Mouse (Mus musculus): ENCODE measurements at regions not wholly inside any gene's neighbourhood (a gene's known extent, or its start where the extent isn't known, plus 50 kb on each side); places are given as distances from the start of the nearest gene placed in this dataset.

- WGBS, result 62% methylated on average over 6 of the region's 6 CpGs
- Histone ChIP-seq H3K4me3 (no peak overlapping the region), H3K9ac (ENCODE audit: low read depth, low read length) (no peak overlapping the region), H3K36me3 (ENCODE audit: control insufficient read depth, insufficient read depth, low read length) (no peaks in the 10 kb centered on the region), H3K4me1 (ENCODE audit: control insufficient read depth, insufficient read depth, low read length) (no peaks in the 10 kb centered on the region), H3K27me3 (ENCODE audit: control insufficient read depth, insufficient read depth, low read length) (no peaks in the 10 kb centered on the region), H3K79me2 (replicated peaks; ENCODE audit: control insufficient read depth, insufficient read depth, low read length) (no peaks in the 10 kb centered on the region), H3K27ac (no peak overlapping the region)
- no peak for DNase-seq
- TF ChIP-seq POLR2A (IDR thresholded peaks at IDR 0.05; ENCODE audit: insufficient read depth, low read depth, low read length), result no peak
- TF ChIP-seq EP300 (IDR thresholded peaks at IDR 0.05; ENCODE audit: insufficient read depth, low read depth, low read length), result no peak
- no peak for TF ChIP-seq CTCF (IDR thresholded peaks at IDR 0.05)
- intact Hi-C loops (cut with DNase I), result no loop called here
Observed at GRCm38 (mm10) chr2:48499396-48499795, 314.5 kb upstream of the Acvr2a start.

GRCm38 (mm10) chr2:48501387-48501786 lies 312.5 kb upstream of the Acvr2a start:
- 63% methylated on average over 2 of the region's 2 CpGs for WGBS
- H3K27me3 ChIP-seq (ENCODE audit: control insufficient read depth, insufficient read depth, low read length), result no peaks in the 10 kb centered on the region
- H3K27ac ChIP-seq, result no peak overlapping the region
- intact Hi-C loops (cut with DNase I), result no loop called here
- no peaks in the 10 kb centered on the region for H3K79me2 ChIP-seq (replicated peaks; ENCODE audit: control insufficient read depth, insufficient read depth, low read length)
- no peak overlapping the region for H3K4me3 ChIP-seq
- no peak for DNase-seq
- no peak for TF ChIP-seq POLR2A (IDR thresholded peaks at IDR 0.05; ENCODE audit: insufficient read depth, low read depth, low read length)
- no peak for TF ChIP-seq CTCF (IDR thresholded peaks at IDR 0.05)
- TF ChIP-seq EP300 (IDR thresholded peaks at IDR 0.05; ENCODE audit: insufficient read depth, low read depth, low read length), result no peak
- H3K4me1 ChIP-seq (ENCODE audit: control insufficient read depth, insufficient read depth, low read length), result no peaks in the 10 kb centered on the region
- no peaks in the 10 kb centered on the region for H3K36me3 ChIP-seq (ENCODE audit: control insufficient read depth, insufficient read depth, low read length)
- H3K9ac ChIP-seq (ENCODE audit: low read depth, low read length), result no peak overlapping the region

GRCm38 (mm10) chr2:48513848-48514247 lies 300.1 kb upstream of the Acvr2a start:
- Histone ChIP-seq H3K4me1 (ENCODE audit: control insufficient read depth, insufficient read depth, low read length) (peaks cover 1% of the 10 kb centered on the region; the same call in 1 of the 2 replicates), H3K27ac (no peak overlapping the region), H3K9ac (ENCODE audit: low read depth, low read length) (no peak overlapping the region), H3K27me3 (ENCODE audit: control insufficient read depth, insufficient read depth, low read length) (no peaks in the 10 kb centered on the region), H3K36me3 (ENCODE audit: control insufficient read depth, insufficient read depth, low read length) (no peaks in the 10 kb centered on the region), H3K79me2 (replicated peaks; ENCODE audit: control insufficient read depth, insufficient read depth, low read length) (no peaks in the 10 kb centered on the region), H3K4me3 (no peak overlapping the region)
- intact Hi-C loops (cut with DNase I), result no loop called here
- no peak for DNase-seq
- TF ChIP-seq CTCF (IDR thresholded peaks at IDR 0.05) (no peak), POLR2A (IDR thresholded peaks at IDR 0.05; ENCODE audit: insufficient read depth, low read depth, low read length) (no peak), EP300 (IDR thresholded peaks at IDR 0.05; ENCODE audit: insufficient read depth, low read depth, low read length) (no peak)

- H3K79me2 ChIP-seq (replicated peaks; ENCODE audit: control insufficient read depth, insufficient read depth, low read length), result no peaks in the 10 kb centered on the region
- no peaks in the 10 kb centered on the region for H3K36me3 ChIP-seq (ENCODE audit: control insufficient read depth, insufficient read depth, low read length)
- no peak overlapping the region for H3K4me3 ChIP-seq
- WGBS, result 76% methylated on average over 5 of the region's 5 CpGs
- intact Hi-C loops (cut with DNase I), result no loop called here
- H3K4me1 ChIP-seq (ENCODE audit: control insufficient read depth, insufficient read depth, low read length), result no peaks in the 10 kb centered on the region
- H3K27me3 ChIP-seq (ENCODE audit: control insufficient read depth, insufficient read depth, low read length), result no peaks in the 10 kb centered on the region
- no peak overlapping the region for H3K9ac ChIP-seq (ENCODE audit: low read depth, low read length)
- DNase-seq, result no peak
- no peak overlapping the region for H3K27ac ChIP-seq
- TF ChIP-seq CTCF (IDR thresholded peaks at IDR 0.05), result no peak
Observed at GRCm38 (mm10) chr2:48519838-48520404, 294.0 kb upstream of the Acvr2a start.

- intact Hi-C loops (cut with DNase I), result no loop called here
- no peaks in the 10 kb centered on the region for H3K27me3 ChIP-seq (ENCODE audit: control insufficient read depth, insufficient read depth, low read length)
- peak in 1 of 2 experiments; percentile 9 for DNase-seq
- no peaks in the 10 kb centered on the region for H3K4me1 ChIP-seq (ENCODE audit: control insufficient read depth, insufficient read depth, low read length)
- TF ChIP-seq CTCF (IDR thresholded peaks at IDR 0.05), result no peak
- no peak for TF ChIP-seq POLR2A (IDR thresholded peaks at IDR 0.05; ENCODE audit: insufficient read depth, low read depth, low read length)
- no peak for TF ChIP-seq EP300 (IDR thresholded peaks at IDR 0.05; ENCODE audit: insufficient read depth, low read depth, low read length)
- H3K9ac ChIP-seq (ENCODE audit: low read depth, low read length), result no peak overlapping the region
- 78% methylated on average over 2 of the region's 2 CpGs for WGBS
- no peaks in the 10 kb centered on the region for H3K79me2 ChIP-seq (replicated peaks; ENCODE audit: control insufficient read depth, insufficient read depth, low read length)
- H3K36me3 ChIP-seq (ENCODE audit: control insufficient read depth, insufficient read depth, low read length), result no peaks in the 10 kb centered on the region
- no peak overlapping the region for H3K4me3 ChIP-seq
- no peak overlapping the region for H3K27ac ChIP-seq
Observed at GRCm38 (mm10) chr2:48520535-48520971, 293.4 kb upstream of the Acvr2a start.

GRCm38 (mm10) chr2:48535453-48535852 lies 278.5 kb upstream of the Acvr2a start:
- no peaks in the 10 kb centered on the region for H3K79me2 ChIP-seq (replicated peaks; ENCODE audit: control insufficient read depth, insufficient read depth, low read length)
- H3K4me3 ChIP-seq, result no peak overlapping the region
- WGBS, result 85% methylated on average over 2 of the region's 2 CpGs
- H3K36me3 ChIP-seq (ENCODE audit: control insufficient read depth, insufficient read depth, low read length), result peaks cover 2% of the 10 kb centered on the region
- H3K27ac ChIP-seq, result no peak overlapping the region
- peaks cover 9% of the 10 kb centered on the region for H3K4me1 ChIP-seq (ENCODE audit: control insufficient read depth, insufficient read depth, low read length)
- H3K9ac ChIP-seq (ENCODE audit: low read depth, low read length), result no peak overlapping the region
- no peak for DNase-seq
- intact Hi-C loops (cut with DNase I), result loop anchor here (5.0 kb wide), 2 partner anchors 153 to 203 kb away; no protein-coding TSS in a partner anchor
- no peaks in the 10 kb centered on the region for H3K27me3 ChIP-seq (ENCODE audit: control insufficient read depth, insufficient read depth, low read length)
- no peak for TF ChIP-seq CTCF (IDR thresholded peaks at IDR 0.05)
- TF ChIP-seq POLR2A (IDR thresholded peaks at IDR 0.05; ENCODE audit: insufficient read depth, low read depth, low read length), result no peak
- TF ChIP-seq EP300 (IDR thresholded peaks at IDR 0.05; ENCODE audit: insufficient read depth, low read depth, low read length), result no peak
